Mouse (Mus musculus) lung, adult 2 months (tissue): ENCODE data around the gene Igfbp1. TPM values are rescaled to one million over a fixed set of nuclear protein-coding genes. Genes with fewer than 3 reads are reported as not detected.

Experiments
- DNase-seq: peaks from one replicate; pipeline ENCODE4 v3.0.0; 2022
- H3K4me1 ChIP-seq: fragments of 200-500 bp; 2 replicates; pipeline ENCODE4 v1.6.1; 2011; ENCODE audit warnings: low read length; ENCODE audit not compliant: control insufficient read depth, insufficient read depth
- H3K4me3 ChIP-seq: fragments of 200-500 bp; replicated peaks from 2 replicates; pipeline ENCODE3; 2011; ENCODE audit warnings: low read depth, mild to moderate bottlenecking, control low read depth, low read length; ENCODE audit errors: extremely low read depth
- CTCF ChIP-seq: fragments of 200-500 bp; IDR thresholded peaks from 2 replicates; pipeline ENCODE4 v1.5.1; 2011; ENCODE audit warnings: mild to moderate bottlenecking, low read length, control low read depth; ENCODE audit not compliant: insufficient read depth
- POLR2A ChIP-seq: fragments of 200-500 bp; IDR thresholded peaks from 2 replicates; pipeline ENCODE4 v1.6.1; 2011; ENCODE audit warnings: low read depth, mild to moderate bottlenecking, control low read depth, low read length, borderline replicate concordance; ENCODE audit errors: extremely low read depth
- WGBS: fragments of 180-500 bp; shearing (Covaris S2); methylation state at CpG from one replicate; pipeline ENCODE4 v1.1.7; 2018; 5-methylcytosine and 5-hydroxymethylcytosine counted together
- polyA plus RNA-seq: library from polyadenylated mRNA; depleted of rRNA; stranded (reverse); fragments of >200 nt; gene quantifications from 2 replicates; pipeline ENCODE4 v1.2.3, GENCODE M21; 2012

Igfbp1 gene
- polyA plus RNA-seq, 1 experiment = 0.07 TPM

GRCm38 (mm10) chr11:7192710-7193109 lies 4.9 kb upstream of the Igfbp1 start:
- Histone ChIP-seq H3K4me1 (no peaks in the 10 kb centered on the region), H3K4me3 (no peak overlapping the region)
- no peak for TF ChIP-seq POLR2A
- 58% methylated on average over 6 of the region's 6 CpGs for WGBS
- DNase-seq = no peak

DNA sequence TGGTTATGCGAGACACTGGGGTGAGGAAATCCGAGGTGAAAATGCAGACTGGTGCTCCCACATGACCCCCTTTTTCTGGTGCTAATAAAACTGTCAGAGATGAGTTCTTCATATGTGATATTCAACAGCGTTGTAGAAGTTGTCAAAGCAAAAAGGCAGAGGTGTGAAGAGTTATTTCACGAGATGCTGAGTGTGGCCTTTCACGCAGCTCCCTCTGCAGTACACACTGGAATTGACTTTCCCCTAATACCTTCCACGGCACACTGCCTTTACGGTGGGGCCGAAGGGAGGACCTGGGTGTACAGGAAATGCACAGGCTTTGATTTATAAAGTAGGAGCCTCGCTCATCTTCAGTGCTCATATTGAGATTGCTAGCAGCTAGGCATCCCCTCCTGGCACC lies 4.4 kb upstream of the Igfbp1 start:
- Histone ChIP-seq H3K4me3 (no peak overlapping the region), H3K4me1 (no peaks in the 10 kb centered on the region)
- TF ChIP-seq POLR2A (no peak), CTCF (no peak)
- 73% methylated on average over 9 of the region's 9 CpGs for WGBS
- no peak for DNase-seq

- TF ChIP-seq POLR2A = no peak
- no peak for TF ChIP-seq CTCF
- 51% methylated on average over 10 of the region's 10 CpGs for WGBS
- no peak for DNase-seq
- Histone ChIP-seq H3K4me3 (no peak overlapping the region), H3K4me1 (no peaks in the 10 kb centered on the region)
Measured at GRCm38 (mm10) chr11:7194432-7195311, 2.9 kb upstream of the Igfbp1 start.

DNA sequence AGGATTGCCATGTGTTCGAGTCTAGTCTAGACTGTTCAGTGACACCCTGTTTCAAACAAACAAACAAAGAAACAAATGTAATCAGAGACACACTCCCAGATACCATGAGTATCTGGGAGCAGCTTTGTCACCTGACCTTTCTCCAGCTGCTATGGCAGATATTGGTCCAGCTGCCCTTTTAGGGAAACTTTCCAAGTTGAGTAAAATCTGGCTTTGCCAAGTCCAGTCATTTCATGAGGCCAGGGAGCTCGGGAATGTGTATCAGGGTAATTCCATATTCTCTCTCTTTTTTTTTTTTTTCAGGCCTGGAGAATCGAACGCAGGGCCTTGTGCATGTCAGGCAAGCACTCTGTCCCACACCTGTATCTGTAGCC lies 2.3 kb upstream of the Igfbp1 start:
- no peak for DNase-seq
- TF ChIP-seq CTCF (no peak), POLR2A (no peak)
- WGBS = 83% methylated on average over 4 of the region's 4 CpGs
- H3K4me1 ChIP-seq = no peaks in the 10 kb centered on the region
- H3K4me3 ChIP-seq = no peak overlapping the region

GRCm38 (mm10) chr11:7198006-7198405 lies 424 bp downstream of the Igfbp1 start:
- 91% methylated on average over 19 of the region's 19 CpGs for WGBS
- TF ChIP-seq POLR2A = no peak
- no peak for TF ChIP-seq CTCF
- Histone ChIP-seq H3K4me1 (no peaks in the 10 kb centered on the region), H3K4me3 (no peak overlapping the region)
- no peak for DNase-seq

DNA sequence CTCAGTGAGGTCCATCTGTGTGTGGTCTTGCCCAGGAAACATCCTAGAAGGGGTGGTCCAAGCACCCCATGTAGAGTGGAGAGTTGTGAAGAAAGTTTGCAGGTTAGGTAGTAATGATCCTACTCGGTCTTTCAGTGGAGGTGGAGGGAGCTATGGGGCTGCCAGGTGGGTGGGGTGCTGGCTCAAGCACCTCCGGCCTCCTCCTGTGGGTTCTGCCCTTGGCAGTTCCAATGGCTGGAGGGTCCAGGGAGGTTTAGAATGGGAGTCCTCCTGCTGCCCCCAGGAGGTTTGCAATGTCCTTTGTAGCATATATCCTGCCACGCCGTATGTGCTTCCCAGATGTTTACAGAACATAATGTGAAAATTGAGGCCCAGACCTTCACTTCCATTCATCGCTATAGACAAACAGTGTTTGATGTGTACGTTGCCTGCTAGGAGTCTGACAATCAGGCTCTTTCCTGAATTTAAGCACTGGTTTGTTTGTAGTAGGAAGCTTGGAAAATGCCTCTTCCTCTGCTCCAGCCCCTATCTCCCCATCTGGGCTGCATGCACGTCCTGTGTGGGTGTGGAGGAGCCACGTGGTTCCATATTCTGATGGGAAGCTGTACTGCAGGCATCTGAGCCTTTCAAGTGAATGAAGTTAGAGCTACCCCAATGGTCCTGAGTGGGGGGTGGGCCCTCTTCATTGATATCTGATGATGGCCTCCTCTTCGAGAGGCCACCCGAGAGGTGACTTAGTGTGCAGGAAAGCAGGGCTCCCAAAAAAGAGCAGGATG lies 1.1 kb downstream of the Igfbp1 start:
- WGBS = 61% methylated on average over 10 of the region's 10 CpGs
- DNase-seq = no peak
- Histone ChIP-seq H3K4me1 (no peaks in the 10 kb centered on the region), H3K4me3 (no peak overlapping the region)
- TF ChIP-seq CTCF = no peak
- TF ChIP-seq POLR2A = no peak

- DNase-seq = peak; percentile 24
- 45% methylated on average over 14 of the region's 14 CpGs for WGBS
- TF ChIP-seq CTCF = no peak
- TF ChIP-seq POLR2A = no peak
- Histone ChIP-seq H3K4me1 (no peaks in the 10 kb centered on the region), H3K4me3 (no peak overlapping the region)
Measured at GRCm38 (mm10) chr11:7199736-7200392, 2.3 kb downstream of the Igfbp1 start.

DNA sequence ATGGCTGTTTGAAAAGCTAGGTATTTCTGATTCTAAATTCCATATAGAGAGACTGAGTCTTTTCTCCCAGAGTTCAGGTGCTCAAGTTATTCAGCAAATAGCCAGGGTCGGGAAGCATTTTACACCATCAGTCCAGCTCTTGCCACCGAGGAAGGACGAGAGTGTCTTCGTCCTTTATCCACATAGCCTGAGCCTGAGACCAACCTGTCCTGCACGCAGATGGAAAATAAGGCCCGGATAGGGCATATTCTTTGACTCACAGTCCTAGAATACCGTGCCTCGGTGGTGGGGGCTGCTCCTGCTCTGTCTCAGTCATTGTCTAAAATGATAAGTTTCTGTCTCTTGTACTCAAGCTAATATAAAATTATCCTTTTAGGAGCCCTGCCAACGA lies 2.8 kb downstream of the Igfbp1 start:
- H3K4me1 ChIP-seq = no peaks in the 10 kb centered on the region
- 69% methylated on average over 9 of the region's 9 CpGs for WGBS
- H3K4me3 ChIP-seq = no peak overlapping the region

GRCm38 (mm10) chr11:7202206-7202605 lies 4.6 kb downstream of the Igfbp1 start:
- WGBS = 64% methylated on average over 7 of the region's 7 CpGs
- no peak for TF ChIP-seq CTCF
- TF ChIP-seq POLR2A = no peak

More for the DNA sequence above, 2.8 kb downstream of the Igfbp1 start:
- no peak for DNase-seq
- TF ChIP-seq POLR2A = no peak
- no peak for TF ChIP-seq CTCF

More at GRCm38 (mm10) chr11:7202206-7202605, 4.6 kb downstream of the Igfbp1 start:
- no peak overlapping the region for H3K4me3 ChIP-seq
- H3K4me1 ChIP-seq = no peaks in the 10 kb centered on the region
- no peak for DNase-seq
